Mouse (Mus musculus) cerebellum, adult 2 months (tissue): ENCODE measurements around the gene Dnase1l2. TPM values are rescaled to one million over a fixed set of nuclear protein-coding genes. Genes with fewer than 3 reads are reported as not detected.

ENCODE experiments used
- DNase-seq, 2 experiments: peaks; one replicate each; pipeline ENCODE4 v3.0.0; 2021
- H3K27ac ChIP-seq: fragments of 200-500 bp; 2 replicates; pipeline ENCODE4 v1.5.1; 2012; ENCODE audit warnings: low read length, control low read depth, inconsistent platforms; ENCODE audit not compliant: insufficient read depth
- H3K27me3 ChIP-seq: fragments of 200-500 bp; 2 replicates; pipeline ENCODE4 v1.6.1; 2012; ENCODE audit warnings: inconsistent platforms, mild to moderate bottlenecking, low read length, moderate library complexity; ENCODE audit not compliant: control insufficient read depth, insufficient read depth
- H3K4me1 ChIP-seq: fragments of 200-500 bp; 2 replicates; pipeline ENCODE4 v1.6.1; 2011; ENCODE audit warnings: low read length; ENCODE audit not compliant: control insufficient read depth, insufficient read depth
- H3K4me3 ChIP-seq: fragments of 200-500 bp; replicated peaks from 2 replicates; pipeline ENCODE3; 2011; ENCODE audit warnings: mild to moderate bottlenecking, low read depth, low read length, control low read depth; ENCODE audit not compliant: insufficient read depth
- CTCF ChIP-seq: fragments of 200-500 bp; IDR thresholded peaks from 2 replicates; pipeline ENCODE4 v1.5.1; 2011; ENCODE audit warnings: low read depth, mild to moderate bottlenecking, control low read depth, low read length, moderate library complexity, borderline replicate concordance; ENCODE audit not compliant: insufficient read depth
- POLR2A ChIP-seq: fragments of 200-500 bp; IDR thresholded peaks from 2 replicates; pipeline ENCODE4 v1.6.1; 2011; ENCODE audit warnings: low read length, control low read depth, borderline replicate concordance; ENCODE audit not compliant: insufficient read depth
- WGBS: fragments of 180-500 bp; shearing (Covaris S2); methylation state at CpG from one replicate; pipeline ENCODE4 v1.1.7; 2018; 5-methylcytosine and 5-hydroxymethylcytosine counted together
- polyA plus RNA-seq: library from polyadenylated mRNA; depleted of rRNA; stranded (reverse); fragments of >200 nt; gene quantifications from 2 replicates; pipeline ENCODE4 v1.2.3, GENCODE M21; 2012

Dnase1l2 gene
- polyA plus RNA-seq, 1 experiment, result 22.7 TPM

GRCm38 (mm10) chr17:24416051-24416652 is 26.8 kb downstream of the Dnase1l2 start:
- 75% methylated on average over 3 of the region's 3 CpGs for WGBS
- Histone ChIP-seq H3K4me3 (no peak overlapping the region), H3K4me1 (peaks cover 11% of the 10 kb centered on the region; the same call in 1 of the 2 replicates), H3K27ac (no peak overlapping the region), H3K27me3 (no peaks in the 10 kb centered on the region)
- DNase-seq, result no peak
- no peak for TF ChIP-seq CTCF
- TF ChIP-seq POLR2A, result no peak

GRCm38 (mm10) chr17:24415011-24415410 is 27.9 kb downstream of the Dnase1l2 start:
- no peaks in the 10 kb centered on the region for H3K27me3 ChIP-seq
- no peak for TF ChIP-seq CTCF
- no peak for TF ChIP-seq POLR2A
- under 1% methylated on average over 21 of the region's 21 CpGs for WGBS
- no peak for DNase-seq
- H3K4me1 ChIP-seq, result peaks cover 11% of the 10 kb centered on the region; the same call in 1 of the 2 replicates
- peak overlapping the region; percentile 90 for H3K4me3 ChIP-seq
- no peak overlapping the region for H3K27ac ChIP-seq

DNA sequence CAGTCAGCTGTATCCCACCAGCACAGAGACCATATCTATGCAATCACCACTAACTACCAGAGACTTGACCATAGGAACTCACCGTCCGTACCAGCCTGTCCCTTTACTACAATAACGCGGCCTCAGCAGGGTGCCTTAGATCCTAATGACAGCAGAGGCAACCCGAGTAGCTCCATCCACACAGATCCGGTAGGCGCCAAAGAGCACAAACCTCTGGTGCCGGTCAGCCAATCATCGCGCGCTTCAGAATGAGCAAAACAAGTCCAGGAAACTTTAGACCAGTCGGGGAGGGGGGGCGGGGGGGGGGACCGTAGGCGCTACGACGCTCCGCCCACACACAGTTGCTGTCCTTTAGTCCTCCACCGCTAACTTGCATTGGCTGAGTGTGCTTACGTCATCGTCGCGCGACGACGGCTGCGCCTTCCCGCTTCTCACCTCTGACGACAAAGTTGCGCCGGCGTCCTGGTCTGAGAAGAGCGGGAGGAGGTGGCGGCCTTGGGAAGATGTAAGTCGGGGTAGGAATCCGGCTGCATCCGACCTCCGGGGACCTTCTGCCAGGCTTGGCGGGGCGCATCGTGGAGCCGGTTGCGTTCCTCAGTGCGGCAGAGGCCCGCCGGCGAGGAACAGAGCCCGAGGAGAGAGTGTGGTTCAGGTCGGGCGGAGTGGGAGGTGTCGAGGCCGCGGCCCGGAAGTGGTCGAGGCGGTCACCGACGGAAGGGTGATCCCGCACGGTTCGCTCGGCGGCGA is 28.5 kb downstream of the Dnase1l2 start, which contains the start of gene Rnps1:
Gene Rnps1, plus strand, starts transcription at position 336 of the 747 bp plus-strand sequence.
- Histone ChIP-seq H3K27ac (peak within 1 kb of the TSS; percentile 35; the same call in 1 of the 2 replicates), H3K27me3 (no peaks in the 10 kb centered on the region), H3K4me1 (peaks cover 11% of the 10 kb centered on the region; the same call in 1 of the 2 replicates), H3K4me3 (peak within 1 kb of the TSS; percentile 90)
- WGBS, result under 1% methylated on average over 64 of the region's 64 CpGs
- DNase-seq, result peak; percentile 94
- TF ChIP-seq CTCF (no peak), POLR2A (peak; percentile 79; the same call in 1 of the 2 replicates)

- TF ChIP-seq POLR2A (no peak), CTCF (no peak)
- 27% methylated on average over 22 of the region's 22 CpGs for WGBS
- H3K27me3 ChIP-seq, result no peaks in the 10 kb centered on the region
- peak in 1 of 2 experiments; percentile 42 for DNase-seq
- H3K4me3 ChIP-seq, result peak overlapping the region; percentile 90
- H3K27ac ChIP-seq, result peak overlapping the region; percentile 14; the same call in 1 of the 2 replicates
- H3K4me1 ChIP-seq, result peaks cover 11% of the 10 kb centered on the region; the same call in 1 of the 2 replicates
These were observed 29.2 kb downstream of the Dnase1l2 start for GRCm38 (mm10) chr17:24413557-24414211.

- peaks cover 4% of the 10 kb centered on the region for H3K4me1 ChIP-seq
- TF ChIP-seq POLR2A (no peak), CTCF (no peak)
- peak; percentile 75 to 85 for DNase-seq
- WGBS, result 63% methylated on average over 12 of the region's 12 CpGs
- no peak overlapping the region for H3K4me3 ChIP-seq
- H3K27me3 ChIP-seq, result no peaks in the 10 kb centered on the region
- no peak overlapping the region for H3K27ac ChIP-seq
These were observed 35.6 kb downstream of the Dnase1l2 start for GRCm38 (mm10) chr17:24407116-24407803.

- Histone ChIP-seq H3K27ac (no peak overlapping the region), H3K4me1 (peaks cover 7% of the 10 kb centered on the region), H3K4me3 (no peak overlapping the region), H3K27me3 (no peaks in the 10 kb centered on the region)
- no peak for DNase-seq
- no peak for TF ChIP-seq POLR2A
- TF ChIP-seq CTCF, result no peak
- whole genome bisulfite sequencing, result 74% methylated on average over 3 of the region's 3 CpGs
These were observed 40.5 kb downstream of the Dnase1l2 start for GRCm38 (mm10) chr17:24402371-24402770.

GRCm38 (mm10) chr17:24394456-24394855 is 48.4 kb downstream of the Dnase1l2 start:
- no peak for TF ChIP-seq POLR2A
- TF ChIP-seq CTCF, result no peak
- WGBS, result 87% methylated on average over 7 of the region's 7 CpGs
- 0 out of 2 replicates have a peak, but pooled peaks cover 4% of the 10 kb centered on the region for H3K4me1 ChIP-seq
- no peak overlapping the region for H3K27ac ChIP-seq
- DNase-seq, result no peak
- no peaks in the 10 kb centered on the region for H3K27me3 ChIP-seq
- H3K4me3 ChIP-seq, result no peak overlapping the region
